Mouse (Mus musculus) forebrain, embryonic 14.5 days (tissue): ENCODE measurements around the gene Ugt1a6b. TPM values are rescaled to one million over a fixed set of nuclear protein-coding genes. Genes with fewer than 3 reads are reported as not detected.
"Not testable (repeated sequence)": the region's sequence is repeated elsewhere in the genome, so short reads cannot be mapped to it uniquely, and the experiment has no call there.

Experiments
- ATAC-seq: fragments of 200-750 bp; cut with Nextera tagmentation; 2 replicates; pipeline ENCODE4 v1.8.0; 2017; ENCODE audit warnings: mild to moderate bottlenecking, moderate library complexity
- DNase-seq: peaks from one replicate; pipeline ENCODE4 v3.0.0-alpha.2; 2015; ENCODE audit warnings: low spot score
- H3K27ac ChIP-seq: fragments of 300-500 bp; sonication (generic); 2 replicates; pipeline ENCODE4 v1.5.1; 2014; ENCODE audit warnings: low read depth, mild to moderate bottlenecking, control low read depth, low read length, moderate library complexity
- H3K27me3 ChIP-seq: fragments of 300-500 bp; sonication (generic); replicated peaks from 2 replicates; pipeline ENCODE4 v1.6.1; 2014; ENCODE audit warnings: low read length, control low read depth, mixed read lengths; ENCODE audit not compliant: control insufficient read depth, insufficient read depth
- H3K36me3 ChIP-seq: fragments of 300-500 bp; sonication (generic); 2 replicates; pipeline ENCODE4 v1.6.1; 2014; ENCODE audit warnings: low read length, control low read depth; ENCODE audit not compliant: control insufficient read depth, insufficient read depth
- H3K4me1 ChIP-seq: fragments of 300-500 bp; sonication (generic); 2 replicates; pipeline ENCODE4 v1.6.1; 2014; ENCODE audit warnings: antibody characterized with exemption, low read length, control low read depth; ENCODE audit not compliant: control insufficient read depth, insufficient read depth
- H3K4me2 ChIP-seq: fragments of 300-500 bp; sonication (generic); 2 replicates; pipeline ENCODE4 v1.6.1; 2014; ENCODE audit warnings: mild to moderate bottlenecking, control low read depth, low read length
- H3K4me3 ChIP-seq: fragments of 300-500 bp; sonication (generic); 2 replicates; pipeline ENCODE4 v1.5.1; 2014; ENCODE audit warnings: low read depth, low read length, control low read depth
- H3K9ac ChIP-seq: fragments of 300-500 bp; sonication (generic); 2 replicates; pipeline ENCODE4 v1.6.1; 2014; ENCODE audit warnings: mild to moderate bottlenecking, low read length, control low read depth, moderate library complexity
- H3K9me3 ChIP-seq: fragments of 300-500 bp; sonication (generic); replicated peaks from 2 replicates; pipeline ENCODE4 v1.6.1; 2016; ENCODE audit warnings: low read length, control low read depth, mixed read lengths; ENCODE audit not compliant: control insufficient read depth
- WGBS: fragments of 180-500 bp; shearing (Covaris S2); extraction: QIAGEN DNeasy Blood & Tissue Kit; methylation state at CpG from one replicate; pipeline ENCODE4 v1.1.7; 2014; 5-methylcytosine and 5-hydroxymethylcytosine counted together
- polyA plus RNA-seq: library from polyadenylated mRNA; unstranded; fragments of >200 nt; fragmentation: Nextera tagmentation; extraction: Ambion mirVana; gene quantifications from 2 replicates; pipeline ENCODE4 v1.2.1, GENCODE M21; 2014

The Ugt1a6b gene
- 2.0 and 2.3 TPM in 2 replicates for polyA plus RNA-seq

GRCm38 (mm10) chr1:88103019-88103418 is at the start of gene Ugt1a6b:
Ugt1a6b (plus strand) TSS chr1:88103252.
- H3K4me3 ChIP-seq, ATAC-seq, H3K36me3 ChIP-seq, H3K9me3 ChIP-seq, H3K27ac ChIP-seq, DNase-seq, H3K27me3 ChIP-seq, H3K4me2 ChIP-seq, H3K4me1 ChIP-seq, H3K9ac ChIP-seq: not testable (repeated sequence)
- WGBS = 65% methylated on average over 3 of the region's 3 CpGs

DNA sequence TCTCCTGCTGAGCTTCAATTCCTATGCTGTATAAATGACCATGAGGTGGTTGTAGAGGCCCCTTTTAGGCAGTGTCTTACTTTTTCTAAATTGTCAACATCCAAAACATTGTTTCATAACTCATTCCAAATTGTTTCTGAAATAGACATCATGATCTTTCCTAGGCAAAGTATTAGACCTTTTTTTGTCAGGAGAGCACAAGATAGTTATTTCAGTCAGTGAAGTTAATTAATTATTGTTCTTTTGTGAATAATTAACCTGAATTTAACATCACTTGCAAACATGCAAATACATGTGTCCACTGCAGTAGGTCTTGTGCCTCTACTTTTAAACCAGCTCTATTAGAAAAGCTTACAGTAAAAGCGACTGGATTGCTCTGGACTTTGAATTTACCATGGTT is 48.0 kb upstream of the Ugt1a6b start, which contains the start of gene Ugt1a10:
Gene Ugt1a10, plus strand, starts transcription at position 301 of the 400 bp plus-strand sequence.
- WGBS = 83% methylated on average over 1 of the region's 1 CpGs
- H3K9ac ChIP-seq = no peak within 1 kb of the TSS
- H3K9me3 ChIP-seq = no peaks in the 10 kb centered on the region
- no peak within 1 kb of the TSS for H3K4me2 ChIP-seq
- H3K27me3 ChIP-seq = no peaks in the 10 kb centered on the region
- no peaks in the 10 kb centered on the region for H3K36me3 ChIP-seq
- ATAC-seq (no peak), DNase-seq (no peak)
- H3K4me3 ChIP-seq = no peak within 1 kb of the TSS
- no peaks in the 10 kb centered on the region for H3K4me1 ChIP-seq
- no peak within 1 kb of the TSS for H3K27ac ChIP-seq

- 25% methylated on average over 1 of the region's 2 CpGs for WGBS
- H3K9me3 ChIP-seq, DNase-seq, H3K4me2 ChIP-seq, H3K27ac ChIP-seq, H3K27me3 ChIP-seq, H3K4me1 ChIP-seq, ATAC-seq, H3K4me3 ChIP-seq, H3K9ac ChIP-seq, H3K36me3 ChIP-seq: not testable (repeated sequence)
Observed at GRCm38 (mm10) chr1:88066472-88067102, 36.5 kb upstream of the Ugt1a6b start.

DNA sequence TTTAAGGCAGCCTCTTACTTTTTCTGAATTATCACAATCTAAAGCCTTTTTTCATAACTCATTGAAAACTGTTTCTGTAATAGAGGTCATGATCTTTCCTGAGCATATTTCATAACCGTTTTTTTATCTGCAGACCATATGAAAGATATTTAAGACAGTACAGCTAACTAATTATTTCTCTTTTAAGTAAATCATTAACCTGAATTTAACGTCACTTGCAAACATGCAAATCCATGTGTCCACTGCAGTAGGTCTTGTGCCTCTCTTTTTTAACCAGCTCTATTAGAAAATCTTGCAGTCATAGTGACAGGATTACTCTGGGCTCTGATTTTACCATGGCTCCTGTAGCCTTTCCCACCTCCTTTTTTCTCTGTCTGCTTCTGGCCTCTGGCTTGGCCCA is 32.6 kb upstream of the Ugt1a6b start, which contains the start of gene Ugt1a9:
Gene Ugt1a9, plus strand, starts transcription at position 306 of the 400 bp plus-strand sequence.
- 87% methylated on average over 2 of the region's 2 CpGs for WGBS
- H3K27ac ChIP-seq = no peak within 1 kb of the TSS
- H3K4me3 ChIP-seq = no peak within 1 kb of the TSS
- H3K4me1 ChIP-seq = no peaks in the 10 kb centered on the region
- ATAC-seq (no peak), DNase-seq (no peak)
- no peaks in the 10 kb centered on the region for H3K27me3 ChIP-seq
- H3K36me3 ChIP-seq = no peaks in the 10 kb centered on the region
- no peak within 1 kb of the TSS for H3K9ac ChIP-seq
- H3K9me3 ChIP-seq = no peaks in the 10 kb centered on the region
- no peak within 1 kb of the TSS for H3K4me2 ChIP-seq

DNA sequence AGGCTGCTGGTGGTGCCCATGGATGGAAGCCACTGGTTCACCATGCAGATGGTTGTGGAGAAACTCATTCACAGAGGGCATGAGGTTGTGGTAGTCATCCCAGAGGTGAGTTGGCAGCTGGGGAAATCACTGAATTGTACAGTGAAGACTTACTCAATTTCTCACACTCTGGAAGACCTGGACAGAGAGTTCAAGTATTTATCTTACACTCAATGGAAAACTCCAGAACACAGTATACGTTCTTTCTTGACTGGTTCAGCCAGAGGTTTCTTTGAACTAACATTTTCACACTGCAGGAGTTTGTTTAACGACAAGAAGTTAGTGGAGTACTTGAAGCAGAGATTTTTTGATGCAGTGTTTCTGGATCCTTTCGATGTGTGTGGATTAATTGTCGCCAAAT is 32.1 kb upstream of the Ugt1a6b start:
- H3K9ac ChIP-seq = no peak overlapping the region
- WGBS = 80% methylated on average over 4 of the region's 4 CpGs
- ATAC-seq (no peak), DNase-seq (no peak)
- H3K4me1 ChIP-seq = no peaks in the 10 kb centered on the region
- no peaks in the 10 kb centered on the region for H3K27me3 ChIP-seq
- H3K9me3 ChIP-seq = no peaks in the 10 kb centered on the region
- no peak overlapping the region for H3K4me3 ChIP-seq
- no peaks in the 10 kb centered on the region for H3K36me3 ChIP-seq
- H3K27ac ChIP-seq = no peak overlapping the region
- no peak overlapping the region for H3K4me2 ChIP-seq

GRCm38 (mm10) chr1:88074471-88074870 is 28.6 kb upstream of the Ugt1a6b start:
- Histone ChIP-seq H3K27ac (no peak overlapping the region), H3K4me3 (no peak overlapping the region), H3K9me3 (no peaks in the 10 kb centered on the region), H3K27me3 (no peaks in the 10 kb centered on the region), H3K36me3 (no peaks in the 10 kb centered on the region), H3K4me1 (no peaks in the 10 kb centered on the region), H3K4me2 (no peak overlapping the region), H3K9ac (no peak overlapping the region)
- ATAC-seq = no peak
- DNase-seq = no peak
- WGBS = 94% methylated on average over 2 of the region's 2 CpGs

GRCm38 (mm10) chr1:88077128-88077527 is 25.9 kb upstream of the Ugt1a6b start:
- Histone ChIP-seq H3K9me3 (no peaks in the 10 kb centered on the region), H3K27ac (no peak overlapping the region), H3K4me2 (no peak overlapping the region), H3K9ac (no peak overlapping the region), H3K27me3 (no peaks in the 10 kb centered on the region), H3K4me3 (no peak overlapping the region), H3K36me3 (no peaks in the 10 kb centered on the region), H3K4me1 (no peaks in the 10 kb centered on the region)
- WGBS = 100% methylated on average over 1 of the region's 1 CpGs
- ATAC-seq = no peak
- no peak for DNase-seq

DNA sequence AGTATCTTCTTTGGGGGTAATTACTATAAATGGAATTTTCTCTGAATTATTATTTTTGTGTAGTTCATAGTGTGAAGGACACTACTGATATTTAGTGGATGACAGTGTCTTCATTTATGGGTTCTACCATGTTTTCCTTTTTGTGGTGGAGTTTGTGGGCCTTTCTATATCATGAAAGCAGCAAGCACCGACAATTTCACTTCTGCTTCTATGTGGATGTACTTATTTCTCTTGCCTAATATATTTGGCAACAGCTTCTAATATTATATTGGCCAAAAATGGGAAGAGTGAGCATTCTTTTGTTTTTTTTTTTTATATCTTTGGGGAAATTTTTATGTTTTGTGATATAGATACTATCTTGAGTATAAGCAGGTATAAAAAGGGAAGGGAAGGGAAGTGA is 21.4 kb upstream of the Ugt1a6b start:
- Histone ChIP-seq H3K4me1 (no peaks in the 10 kb centered on the region), H3K27me3 (no peaks in the 10 kb centered on the region), H3K9ac (no peak overlapping the region), H3K4me3 (no peak overlapping the region), H3K4me2 (no peak overlapping the region), H3K36me3 (no peaks in the 10 kb centered on the region), H3K9me3 (no peaks in the 10 kb centered on the region), H3K27ac (no peak overlapping the region)
- ATAC-seq (no peak), DNase-seq (no peak)
- 94% methylated on average over 1 of the region's 1 CpGs for WGBS

DNA sequence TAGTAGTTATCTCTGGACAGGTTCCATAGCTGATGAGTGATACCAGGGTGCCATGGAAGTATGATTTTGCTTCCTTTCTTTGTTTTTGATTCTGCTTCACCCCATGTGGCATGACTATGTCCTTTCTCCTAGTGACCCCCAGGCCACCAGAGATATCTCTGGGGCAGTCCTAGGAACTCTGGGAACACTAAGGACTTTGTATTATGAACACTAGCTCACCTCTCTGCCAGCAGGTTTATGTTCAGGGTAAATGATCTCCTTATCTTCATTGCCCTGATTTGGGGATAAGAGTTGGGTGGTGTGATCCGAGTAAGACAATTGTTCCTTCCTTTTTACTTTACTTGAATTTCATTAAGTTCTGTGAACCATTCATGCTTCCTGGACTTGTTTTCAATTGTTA is 16.9 kb upstream of the Ugt1a6b start:
- Histone ChIP-seq H3K36me3 (no peaks in the 10 kb centered on the region), H3K27me3 (no peaks in the 10 kb centered on the region), H3K27ac (no peak overlapping the region), H3K9me3 (no peaks in the 10 kb centered on the region), H3K9ac (no peak overlapping the region), H3K4me2 (no peak overlapping the region), H3K4me3 (no peak overlapping the region), H3K4me1 (no peaks in the 10 kb centered on the region)
- ATAC-seq (no peak), DNase-seq (no peak)
- WGBS = 67% methylated on average over 1 of the region's 1 CpGs
